Mouse (Mus musculus) bone marrow macrophage, adult 2 months (primary cell): ENCODE results near the gene Atp1a2.

Experiments used
- CTCF ChIP-seq: IDR thresholded peaks from 2 replicates; pipeline ENCODE4 v1.5.1; 2012; ENCODE audit warnings: low read depth, mild to moderate bottlenecking, low read length, moderate library complexity
- POLR2A ChIP-seq: IDR thresholded peaks from 2 replicates; pipeline ENCODE4 v1.6.1; 2012; ENCODE audit warnings: mild to moderate bottlenecking, low read depth, low read length, borderline replicate concordance

DNA sequence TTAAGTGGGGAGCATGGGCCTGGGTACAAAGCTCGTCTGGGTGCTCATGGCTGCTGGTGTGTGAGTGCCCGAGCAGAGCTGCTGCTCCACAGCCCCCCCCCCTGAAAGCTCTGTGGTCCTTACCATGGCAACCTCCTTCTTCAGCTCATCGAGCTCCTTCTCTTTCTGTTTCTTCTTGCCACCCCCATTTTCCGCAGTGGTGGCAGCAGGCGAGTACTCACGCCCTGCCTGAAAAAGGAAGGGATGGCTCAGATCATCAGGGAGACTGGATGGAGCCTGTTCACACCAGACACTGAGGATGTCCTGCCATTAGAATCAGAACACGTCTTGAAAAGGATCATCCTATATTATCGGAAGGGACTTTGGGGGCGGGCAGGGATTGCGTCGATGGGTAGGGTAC is 4.4 kb downstream of the Atp1a2 start:
- TF ChIP-seq CTCF (no peak), POLR2A (no peak)
